Mouse (Mus musculus) neural tube, embryonic 13.5 days (tissue): ENCODE measurements around the gene Ly6g6e. TPM values are rescaled to one million over a fixed set of nuclear protein-coding genes. Genes with fewer than 3 reads are reported as not detected.

Source experiments
- ATAC-seq: fragments of 200-750 bp; cut with Nextera tagmentation; 2 replicates; pipeline ENCODE4 v1.8.0; 2017; ENCODE audit warnings: low read depth, mild to moderate bottlenecking, moderate TSS enrichment, moderate library complexity
- H3K27ac ChIP-seq: fragments of 300-500 bp; sonication (generic); replicated peaks from 2 replicates; pipeline ENCODE4 v1.5.1; 2015; ENCODE audit warnings: moderate library complexity, mild to moderate bottlenecking, inconsistent platforms
- H3K27me3 ChIP-seq: fragments of 300-500 bp; sonication (generic); 2 replicates; pipeline ENCODE4 v1.6.1; 2015; ENCODE audit warnings: mild to moderate bottlenecking, inconsistent platforms
- H3K36me3 ChIP-seq: fragments of 300-500 bp; sonication (generic); 2 replicates; pipeline ENCODE4 v1.6.1; 2015; ENCODE audit warnings: mild to moderate bottlenecking, inconsistent platforms
- H3K4me1 ChIP-seq: fragments of 300-500 bp; sonication (generic); replicated peaks from 2 replicates; pipeline ENCODE4 v1.6.1; 2015; ENCODE audit warnings: inconsistent platforms
- H3K4me2 ChIP-seq: fragments of 300-500 bp; sonication (generic); 2 replicates; pipeline ENCODE4 v1.6.1; 2015; ENCODE audit warnings: inconsistent platforms, mild to moderate bottlenecking, moderate library complexity
- H3K4me3 ChIP-seq: fragments of 300-500 bp; sonication (generic); 2 replicates; pipeline ENCODE4 v1.5.1; 2015; ENCODE audit warnings: mild to moderate bottlenecking, inconsistent platforms
- H3K9ac ChIP-seq: fragments of 300-500 bp; sonication (generic); 2 replicates; pipeline ENCODE4 v1.6.1; 2015; ENCODE audit warnings: moderate library complexity, mild to moderate bottlenecking, inconsistent platforms
- H3K9me3 ChIP-seq: fragments of 300-500 bp; sonication (generic); 2 replicates; pipeline ENCODE4 v1.6.1; 2016; ENCODE audit warnings: inconsistent platforms
- WGBS: fragments of 180-500 bp; shearing (Covaris S2); methylation state at CpG from one replicate; pipeline ENCODE4 v1.1.7; 2015; 5-methylcytosine and 5-hydroxymethylcytosine counted together
- polyA plus RNA-seq: library from polyadenylated mRNA; unstranded; fragments of >200 nt; fragmentation: Nextera tagmentation; extraction: Ambion mirVana; gene quantifications from 2 replicates; pipeline ENCODE4 v1.2.1, GENCODE M21; 2015

Gene Ly6g6e
- polyA plus RNA-seq, 1 experiment from 2014 or later: 0.46 TPM

GRCm38 (mm10) chr17:35052271-35052798 lies 24.4 kb upstream of the Ly6g6e start:
- H3K36me3 ChIP-seq: peaks cover 23% of the 10 kb centered on the region
- 86% methylated on average over 12 of the region's 12 CpGs for WGBS
- peak overlapping the region; percentile 64 for H3K4me2 ChIP-seq
- peaks cover 44% of the 10 kb centered on the region for H3K4me1 ChIP-seq
- no peaks in the 10 kb centered on the region for H3K9me3 ChIP-seq
- H3K9ac ChIP-seq: peak overlapping the region; percentile 78
- H3K4me3 ChIP-seq: peak overlapping the region; percentile 45
- H3K27me3 ChIP-seq: no peaks in the 10 kb centered on the region
- peak overlapping the region; percentile 95 for H3K27ac ChIP-seq
- ATAC-seq: no peak

GRCm38 (mm10) chr17:35055691-35056495 lies 20.8 kb upstream of the Ly6g6e start:
- Histone ChIP-seq H3K36me3 (peaks cover 28% of the 10 kb centered on the region), H3K9me3 (no peaks in the 10 kb centered on the region), H3K27me3 (no peaks in the 10 kb centered on the region), H3K4me1 (peaks cover 43% of the 10 kb centered on the region), H3K4me2 (no peak overlapping the region), H3K4me3 (no peak overlapping the region), H3K9ac (no peak overlapping the region), H3K27ac (no peak overlapping the region)
- 90% methylated on average over 7 of the region's 7 CpGs for WGBS
- ATAC-seq: no peak

GRCm38 (mm10) chr17:35057090-35057489 lies 19.6 kb upstream of the Ly6g6e start:
- H3K9me3 ChIP-seq: no peaks in the 10 kb centered on the region
- peaks cover 39% of the 10 kb centered on the region for H3K4me1 ChIP-seq
- no peak overlapping the region for H3K9ac ChIP-seq
- H3K4me2 ChIP-seq: no peak overlapping the region
- no peaks in the 10 kb centered on the region for H3K27me3 ChIP-seq
- WGBS: 79% methylated on average over 3 of the region's 3 CpGs
- no peak for ATAC-seq
- peaks cover 38% of the 10 kb centered on the region for H3K36me3 ChIP-seq
- no peak overlapping the region for H3K27ac ChIP-seq
- no peak overlapping the region for H3K4me3 ChIP-seq

- 67% methylated on average over 9 of the region's 9 CpGs for WGBS
- Histone ChIP-seq H3K27ac (peak overlapping the region; percentile 87), H3K9ac (peak overlapping the region; percentile 87)
These were observed 18.4 kb upstream of the Ly6g6e start for GRCm38 (mm10) chr17:35058316-35058715.

GRCm38 (mm10) chr17:35058911-35059892 lies 17.5 kb upstream of the Ly6g6e start, which contains the start of gene Ddah2:
Ddah2 (plus strand) TSS chr17:35059035.
- under 1% methylated on average over 57 of the region's 57 CpGs for WGBS
- ATAC-seq: peak; percentile 94
- peak within 1 kb of the TSS; percentile 87 for H3K27ac ChIP-seq

More at GRCm38 (mm10) chr17:35058316-35058715, 18.4 kb upstream of the Ly6g6e start:
- ATAC-seq: 0 out of 2 replicates have a peak, but pooled peaks have one; percentile 0
- H3K4me2 ChIP-seq: peak overlapping the region; percentile 94
- peaks cover 30% of the 10 kb centered on the region for H3K4me1 ChIP-seq
- H3K36me3 ChIP-seq: peaks cover 41% of the 10 kb centered on the region
- peak overlapping the region; percentile 79 for H3K4me3 ChIP-seq
- H3K9me3 ChIP-seq: no peaks in the 10 kb centered on the region
- H3K27me3 ChIP-seq: peaks cover 6% of the 10 kb centered on the region

GRCm38 (mm10) chr17:35060071-35060470 lies 16.6 kb upstream of the Ly6g6e start:
- peaks cover 37% of the 10 kb centered on the region for H3K4me1 ChIP-seq
- no peaks in the 10 kb centered on the region for H3K9me3 ChIP-seq
- peak overlapping the region; percentile 79 for H3K4me3 ChIP-seq
- no peak for ATAC-seq
- peak overlapping the region; percentile 87 for H3K9ac ChIP-seq
- H3K27me3 ChIP-seq: peaks cover 24% of the 10 kb centered on the region
- peak overlapping the region; percentile 94 for H3K4me2 ChIP-seq
- 29% methylated on average over 14 of the region's 14 CpGs for WGBS
- H3K36me3 ChIP-seq: peaks cover 36% of the 10 kb centered on the region
- no peak overlapping the region for H3K27ac ChIP-seq

More at GRCm38 (mm10) chr17:35058911-35059892, 17.5 kb upstream of the Ly6g6e start, which contains the start of gene Ddah2:
- Histone ChIP-seq H3K9me3 (no peaks in the 10 kb centered on the region), H3K4me2 (peak within 1 kb of the TSS; percentile 94), H3K9ac (peak within 1 kb of the TSS; percentile 87), H3K4me1 (peaks cover 30% of the 10 kb centered on the region), H3K27me3 (peaks cover 15% of the 10 kb centered on the region), H3K36me3 (peaks cover 38% of the 10 kb centered on the region), H3K4me3 (peak within 1 kb of the TSS; percentile 79)

GRCm38 (mm10) chr17:35060737-35061297 lies 15.9 kb upstream of the Ly6g6e start:
- H3K4me1 ChIP-seq: peaks cover 43% of the 10 kb centered on the region
- peak overlapping the region; percentile 79 for H3K4me3 ChIP-seq
- H3K36me3 ChIP-seq: peaks cover 32% of the 10 kb centered on the region
- H3K27me3 ChIP-seq: peaks cover 31% of the 10 kb centered on the region
- no peak for ATAC-seq
- no peaks in the 10 kb centered on the region for H3K9me3 ChIP-seq
- 52% methylated on average over 22 of the region's 22 CpGs for WGBS
- peak overlapping the region; percentile 94 for H3K4me2 ChIP-seq
- H3K9ac ChIP-seq: peak overlapping the region; percentile 87
- H3K27ac ChIP-seq: no peak overlapping the region

GRCm38 (mm10) chr17:35061299-35061698 lies 15.4 kb upstream of the Ly6g6e start:
- 78% methylated on average over 8 of the region's 8 CpGs for WGBS
- H3K9me3 ChIP-seq: no peaks in the 10 kb centered on the region
- H3K36me3 ChIP-seq: peaks cover 27% of the 10 kb centered on the region
- H3K27me3 ChIP-seq: peaks cover 36% of the 10 kb centered on the region
- H3K27ac ChIP-seq: no peak overlapping the region
- H3K9ac ChIP-seq: no peak overlapping the region
- no peak overlapping the region for H3K4me3 ChIP-seq
- peaks cover 43% of the 10 kb centered on the region for H3K4me1 ChIP-seq
- no peak overlapping the region for H3K4me2 ChIP-seq
- ATAC-seq: no peak

- ATAC-seq: no peak
- H3K4me1 ChIP-seq: peaks cover 39% of the 10 kb centered on the region
- H3K27me3 ChIP-seq: peaks cover 54% of the 10 kb centered on the region
- no peak overlapping the region for H3K4me3 ChIP-seq
- H3K27ac ChIP-seq: no peak overlapping the region
- peaks cover 26% of the 10 kb centered on the region for H3K36me3 ChIP-seq
- no peak overlapping the region for H3K9ac ChIP-seq
- no peaks in the 10 kb centered on the region for H3K9me3 ChIP-seq
- H3K4me2 ChIP-seq: no peak overlapping the region
- WGBS: 87% methylated on average over 3 of the region's 3 CpGs
These were observed 13.2 kb upstream of the Ly6g6e start for GRCm38 (mm10) chr17:35063466-35063865.

GRCm38 (mm10) chr17:35064378-35064877 lies 12.3 kb upstream of the Ly6g6e start:
- ATAC-seq: no peak
- WGBS: 23% methylated on average over 10 of the region's 10 CpGs
- Histone ChIP-seq H3K4me2 (peak overlapping the region; percentile 55), H3K4me1 (peaks cover 35% of the 10 kb centered on the region), H3K9me3 (no peaks in the 10 kb centered on the region), H3K4me3 (0 out of 2 replicates have a peak overlapping the region, but pooled peaks have one; percentile 28), H3K27ac (no peak overlapping the region), H3K9ac (peak overlapping the region; percentile 59; the same call in 1 of the 2 replicates), H3K27me3 (peaks cover 54% of the 10 kb centered on the region), H3K36me3 (peaks cover 26% of the 10 kb centered on the region)
